Mouse (Mus musculus) small intestine, adult 2 months (tissue): ENCODE results near the gene Epha4. TPM values are rescaled to one million over a fixed set of nuclear protein-coding genes. Genes with fewer than 3 reads are reported as not detected.

Experiments
- H3K27ac ChIP-seq: fragments of 200-500 bp; 2 replicates; pipeline ENCODE4 v1.5.1; 2012; ENCODE audit warnings: low read depth, low read length, control low read depth, inconsistent platforms; ENCODE audit not compliant: insufficient read depth
- H3K27me3 ChIP-seq: fragments of 200-500 bp; 2 replicates; pipeline ENCODE4 v1.6.1; 2012; ENCODE audit warnings: mild to moderate bottlenecking, moderate library complexity, low read length, inconsistent platforms; ENCODE audit not compliant: control insufficient read depth, insufficient read depth
- H3K36me3 ChIP-seq: fragments of 200-500 bp; 2 replicates; pipeline ENCODE4 v1.6.1; 2012; ENCODE audit warnings: mild to moderate bottlenecking, low read length, control low read depth, inconsistent platforms; ENCODE audit not compliant: control insufficient read depth, insufficient read depth
- H3K4me1 ChIP-seq: fragments of 200-500 bp; 2 replicates; pipeline ENCODE4 v1.6.1; 2012; ENCODE audit warnings: low read length, inconsistent platforms, mixed read lengths; ENCODE audit not compliant: control insufficient read depth, insufficient read depth, insufficient read length
- H3K4me3 ChIP-seq: fragments of 200-500 bp; 2 replicates; pipeline ENCODE4 v1.5.1; 2012; ENCODE audit warnings: low read depth, mild to moderate bottlenecking, control low read depth, inconsistent platforms, low read length, moderate library complexity
- CTCF ChIP-seq: fragments of 200-500 bp; IDR thresholded peaks from 2 replicates; pipeline ENCODE4 v1.5.1; 2012; ENCODE audit warnings: low read depth, mild to moderate bottlenecking, control low read depth, inconsistent platforms, low read length, moderate library complexity, mixed read lengths; ENCODE audit not compliant: insufficient replicate concordance, insufficient read length; ENCODE audit errors: extremely low read depth
- POLR2A ChIP-seq: fragments of 200-500 bp; IDR thresholded peaks from 2 replicates; pipeline ENCODE4 v1.6.1; 2012; ENCODE audit warnings: low read depth, mild to moderate bottlenecking, control low read depth, inconsistent platforms, low read length, moderate library complexity
- WGBS: fragments of 180-500 bp; shearing (Covaris S2); methylation state at CpG from one replicate; pipeline ENCODE4 v1.1.7; 2018; 5-methylcytosine and 5-hydroxymethylcytosine counted together
- polyA plus RNA-seq: library from polyadenylated mRNA; depleted of rRNA; stranded (reverse); fragments of >200 nt; gene quantifications from 2 replicates; pipeline ENCODE4 v1.2.3, GENCODE M21; 2012

The Epha4 gene
- polyA plus RNA-seq, 1 experiment: 2.6 TPM

GRCm38 (mm10) chr1:77535905-77536304, 21.0 kb upstream of the Epha4 start:
- Histone ChIP-seq H3K27me3 (no peaks in the 10 kb centered on the region), H3K4me3 (no peak overlapping the region), H3K36me3 (no peaks in the 10 kb centered on the region), H3K27ac (no peak overlapping the region), H3K4me1 (no peaks in the 10 kb centered on the region)
- 27% methylated on average over 5 of the region's 5 CpGs for WGBS
- TF ChIP-seq CTCF (no peak), POLR2A (no peak)

GRCm38 (mm10) chr1:77532576-77533183, 17.8 kb upstream of the Epha4 start:
- TF ChIP-seq POLR2A (no peak), CTCF (no peak)
- Histone ChIP-seq H3K27ac (no peak overlapping the region), H3K4me3 (no peak overlapping the region), H3K4me1 (no peaks in the 10 kb centered on the region), H3K27me3 (no peaks in the 10 kb centered on the region), H3K36me3 (no peaks in the 10 kb centered on the region)
- WGBS: 46% methylated on average over 6 of the region's 6 CpGs

- Histone ChIP-seq H3K4me3 (no peak overlapping the region), H3K27ac (no peak overlapping the region), H3K4me1 (no peaks in the 10 kb centered on the region), H3K27me3 (no peaks in the 10 kb centered on the region), H3K36me3 (no peaks in the 10 kb centered on the region)
- WGBS: 54% methylated on average over 5 of the region's 5 CpGs
- TF ChIP-seq POLR2A (no peak), CTCF (no peak)
Observed at GRCm38 (mm10) chr1:77531934-77532575, 17.2 kb upstream of the Epha4 start.

- Histone ChIP-seq H3K27ac (no peak overlapping the region), H3K4me1 (no peaks in the 10 kb centered on the region), H3K36me3 (no peaks in the 10 kb centered on the region), H3K27me3 (no peaks in the 10 kb centered on the region), H3K4me3 (no peak overlapping the region)
- WGBS: 71% methylated on average over 8 of the region's 8 CpGs
- TF ChIP-seq CTCF (no peak), POLR2A (no peak)
Observed at GRCm38 (mm10) chr1:77525082-77525481, 10.2 kb upstream of the Epha4 start.

GRCm38 (mm10) chr1:77523354-77523753, 8.5 kb upstream of the Epha4 start:
- 44% methylated on average over 2 of the region's 2 CpGs for WGBS
- H3K36me3 ChIP-seq: no peaks in the 10 kb centered on the region
- H3K27ac ChIP-seq: no peak overlapping the region
- no peak overlapping the region for H3K4me3 ChIP-seq
- no peaks in the 10 kb centered on the region for H3K4me1 ChIP-seq
- H3K27me3 ChIP-seq: no peaks in the 10 kb centered on the region
- TF ChIP-seq CTCF (no peak), POLR2A (no peak)

GRCm38 (mm10) chr1:77521640-77522539, 7.0 kb upstream of the Epha4 start:
- 48% methylated on average over 17 of the region's 17 CpGs for WGBS
- TF ChIP-seq POLR2A (no peak), CTCF (no peak)
- Histone ChIP-seq H3K27me3 (no peaks in the 10 kb centered on the region), H3K4me1 (no peaks in the 10 kb centered on the region), H3K27ac (no peak overlapping the region), H3K36me3 (no peaks in the 10 kb centered on the region), H3K4me3 (no peak overlapping the region)

GRCm38 (mm10) chr1:77518715-77519114, 3.8 kb upstream of the Epha4 start:
- Histone ChIP-seq H3K27me3 (0 out of 2 replicates have a peak, but pooled peaks cover 3% of the 10 kb centered on the region), H3K36me3 (no peaks in the 10 kb centered on the region), H3K4me1 (no peaks in the 10 kb centered on the region; the same call in 1 of the 2 replicates), H3K4me3 (no peak overlapping the region), H3K27ac (no peak overlapping the region)
- TF ChIP-seq CTCF: no peak
- TF ChIP-seq POLR2A: no peak
- WGBS: 65% methylated on average over 3 of the region's 3 CpGs
